Comparison of ENCODE assay signal across 25 mouse cellular contexts in genomic region chr2:126236905-126237304, GRCm38 (mm10). TPM values are rescaled to one million over a fixed set of nuclear protein-coding genes. Genes with fewer than 3 reads are reported as not detected.
DNase-seq lines count a peak whose midpoint lies in the region; ATAC-seq and TF ChIP-seq lines count a peak whose summit lies in the region.
"Had no signal": no experiment of that assay in that cellular context is flagged by ENCODE, and none has a peak within 500 bp of the region (broad histone marks: within the 10 kb centered on the region; RNA-seq: fewer than 3 reads in every experiment).

No protein-coding gene starts in this region.

- H3K4me3 ChIP-seq in lung, postnatal 0 days (ENCODE audit: low read depth, low read length) = no peak overlapping the region
- no peak overlapping the region for H3K4me3 ChIP-seq in myocyte
- H3K4me3 ChIP-seq in midbrain, embryonic 15.5 days = no peak overlapping the region
- H3K4me3 ChIP-seq: embryonic facial prominence, embryonic 15.5 days; limb, embryonic 15.5 days; lung, embryonic 15.5 days; midbrain, embryonic 10.5 days; neural tube, embryonic 15.5 days had no signal

- no peaks in the 10 kb centered on the region for H3K79me2 ChIP-seq in myocyte (ENCODE audit: control insufficient read depth, insufficient read depth)

- no peak overlapping the region for H3K9ac ChIP-seq in lung, postnatal 0 days (replicated peaks; ENCODE audit: low read depth)
- H3K9ac ChIP-seq in midbrain, embryonic 15.5 days = no peak overlapping the region
- H3K9ac ChIP-seq: embryonic facial prominence, embryonic 15.5 days; forebrain, postnatal 0 days; limb, embryonic 15.5 days; lung, embryonic 15.5 days; neural tube, embryonic 15.5 days had no signal

- H3K4me1 ChIP-seq in lung, postnatal 0 days (ENCODE audit: insufficient read depth, low read depth, low read length) = no peaks in the 10 kb centered on the region
- H3K4me1 ChIP-seq in midbrain, embryonic 15.5 days = no peaks in the 10 kb centered on the region
- H3K4me1 ChIP-seq: embryonic facial prominence, embryonic 15.5 days; limb, embryonic 15.5 days; lung, embryonic 15.5 days; midbrain, embryonic 10.5 days; neural tube, embryonic 15.5 days had no signal

- H3ac ChIP-seq in myocyte (ENCODE audit: control insufficient read depth, insufficient read length) = no peak overlapping the region

- peak; percentile 40 to 59 for DNase-seq in cerebellum, postnatal 14 days
- DNase-seq in cerebellum, adult 9-10 months = no peak
- peak; percentile 12 for DNase-seq in lung, postnatal 14 days
- DNase-seq in lung, postnatal 0 days (ENCODE audit: low spot score) = no peak
- peak; percentile 25 to 45 for DNase-seq in gastrocnemius, adult 8-10 months (ENCODE audit: low spot score in 2 of 2)
- DNase-seq in layer of hippocampus, postnatal 36 days = no peak
- DNase-seq: adrenal gland, adult 2 months; B cell, adult 2 months; forebrain, postnatal 0 days; kidney, adult 8-10 months; thymus, adult 2 months had no signal

- H3K9me3 ChIP-seq in lung, postnatal 0 days (ENCODE audit: low read length) = no peaks in the 10 kb centered on the region
- H3K9me3 ChIP-seq in midbrain, embryonic 15.5 days = no peaks in the 10 kb centered on the region
- H3K9me3 ChIP-seq: embryonic facial prominence, embryonic 15.5 days; limb, embryonic 15.5 days; lung, embryonic 15.5 days; midbrain, embryonic 10.5 days; neural tube, embryonic 15.5 days had no signal

- 76% methylated on average over 4 of the region's 4 CpGs for WGBS in lung, postnatal 0 days
- 91% methylated on average over 4 of the region's 4 CpGs for WGBS in midbrain, embryonic 15.5 days

- H3K4me2 ChIP-seq in lung, postnatal 0 days (replicated peaks; ENCODE audit: low read depth, low read length) = no peak overlapping the region
- peak overlapping the region; percentile 30 for H3K4me2 ChIP-seq in myocyte (ENCODE audit: low read depth)
- H3K4me2 ChIP-seq in midbrain, embryonic 15.5 days = no peak overlapping the region
- H3K4me2 ChIP-seq: embryonic facial prominence, embryonic 15.5 days; limb, embryonic 15.5 days; lung, embryonic 15.5 days; neural tube, embryonic 15.5 days had no signal

- TF ChIP-seq CTCF in lung, postnatal 0 days (IDR thresholded peaks at IDR 0.05) = no peak

- no peak for TF ChIP-seq POLR2A in myocyte (IDR thresholded peaks at IDR 0.05; ENCODE audit: insufficient read length, low read depth)

- ATAC-seq in lung, postnatal 0 days = no peak
- ATAC-seq in midbrain, embryonic 15.5 days (replicated peaks) = no peak
- ATAC-seq: forebrain, postnatal 0 days had no signal

- H3K27me3 ChIP-seq in lung, postnatal 0 days (replicated peaks; ENCODE audit: insufficient read depth, low read length) = 0 out of 2 replicates have a peak, but pooled peaks cover 2% of the 10 kb centered on the region
- no peaks in the 10 kb centered on the region for H3K27me3 ChIP-seq in myocyte (ENCODE audit: control insufficient read depth, insufficient read depth, insufficient read length)
- H3K27me3 ChIP-seq in midbrain, embryonic 15.5 days (replicated peaks) = no peaks in the 10 kb centered on the region
- H3K27me3 ChIP-seq: embryonic facial prominence, embryonic 15.5 days; limb, embryonic 15.5 days; lung, embryonic 15.5 days; neural tube, embryonic 15.5 days had no signal

- H3K27ac ChIP-seq in lung, postnatal 0 days (ENCODE audit: low read length) = no peak overlapping the region
- no peak overlapping the region for H3K27ac ChIP-seq in midbrain, embryonic 15.5 days
- H3K27ac ChIP-seq: embryonic facial prominence, embryonic 15.5 days; limb, embryonic 15.5 days; lung, embryonic 15.5 days; midbrain, embryonic 10.5 days; neural tube, embryonic 15.5 days had no signal

- no peaks in the 10 kb centered on the region for H3K36me3 ChIP-seq in lung, postnatal 0 days (ENCODE audit: insufficient read depth, low read length)
- H3K36me3 ChIP-seq in myocyte (ENCODE audit: control insufficient read depth, insufficient read depth) = no peaks in the 10 kb centered on the region
- no peaks in the 10 kb centered on the region for H3K36me3 ChIP-seq in midbrain, embryonic 15.5 days (replicated peaks)
- H3K36me3 ChIP-seq: embryonic facial prominence, embryonic 15.5 days; limb, embryonic 15.5 days; lung, embryonic 15.5 days; midbrain, embryonic 10.5 days; neural tube, embryonic 15.5 days had no signal

- no peak for TF ChIP-seq EP300 in lung, postnatal 0 days (IDR thresholded peaks at IDR 0.05)

TF ChIP-seq in myocyte, 11 proteins besides CTCF, POLR2A, EP300 and RAD21:
- TF ChIP-seq CEBPB (IDR thresholded peaks at IDR 0.05; ENCODE audit: insufficient read depth, poor library complexity, severe bottlenecking) (no peak), MAX (IDR thresholded peaks at IDR 0.05; ENCODE audit: low read depth) (no peak), REST (IDR thresholded peaks at IDR 0.05; ENCODE audit: insufficient read depth, insufficient read length) (no peak), E2F4 (IDR thresholded peaks at IDR 0.05; ENCODE audit: insufficient read depth) (no peak), POLR2AphosphoS2 (IDR thresholded peaks at IDR 0.05; ENCODE audit: insufficient read length, low read depth) (no peak), USF1 (IDR thresholded peaks at IDR 0.05; ENCODE audit: low read depth) (no peak), TCF12 (IDR thresholded peaks at IDR 0.05; ENCODE audit: insufficient read depth, poor library complexity, severe bottlenecking) (no peak), TCF3 (IDR thresholded peaks at IDR 0.05; ENCODE audit: insufficient read length, low read depth) (no peak)
TF ChIP-seq in myocyte: peak in this region for 0.

RNA-seq across cellular contexts. Expression of gene Gm17555, which starts 22.0 kb away (rescaled TPM):
- not detected in 2 replicates for polyA plus RNA-seq in lung, postnatal 0 days (2015; fragmentation: Nextera tagmentation; extraction: Ambion mirVana)
- not detected for total RNA-seq in gastrocnemius, adult 8-10 months (2022)
- polyA plus RNA-seq in myocyte (2012; fragmentation: generic; extraction: Trizol) = not detected
- not detected for total RNA-seq in layer of hippocampus, postnatal 36 days (2021)
- polyA plus RNA-seq in midbrain, embryonic 15.5 days (2015; fragmentation: Nextera tagmentation; extraction: Ambion mirVana) = not detected in 2 replicates
- total RNA-seq: adrenal gland, adult 2 months; forebrain, postnatal 0 days; hematopoietic stem cell, adult 5-6 weeks; left cerebral cortex, adult 18-20 months had no signal
- polyA plus RNA-seq: adrenal gland, adult 2 months; cerebellum, adult 2 months; embryonic facial prominence, embryonic 15.5 days; forebrain, postnatal 0 days; gonadal fat pad, adult 2 months; large intestine, adult 2 months; limb, embryonic 15.5 days; lung, embryonic 15.5 days; midbrain, embryonic 10.5 days; neural tube, embryonic 15.5 days; small intestine, adult 2 months; stomach, embryonic 14.5 days; thymus, adult 2 months had no signal

Comparison
In these comparisons a context has a peak if more than half of its experiments do, and no peak if none do; other contexts are left out.
1. DNase-seq: peak in cerebellum, postnatal 14 days (2 of 2), lung, postnatal 14 days (single experiment) and gastrocnemius, adult 8-10 months (2 of 2); none in cerebellum, adult 9-10 months (single experiment), lung, postnatal 0 days (single experiment) and layer of hippocampus, postnatal 36 days (0 of 2).